Mouse (Mus musculus) lung, postnatal 36 days (tissue): ENCODE results near the gene AW011738.

Experiments
- DNase-seq: peaks from one replicate; pipeline ENCODE4 v3.0.0; 2022; ENCODE audit warnings: mixed read lengths

Gene AW011738

DNA sequence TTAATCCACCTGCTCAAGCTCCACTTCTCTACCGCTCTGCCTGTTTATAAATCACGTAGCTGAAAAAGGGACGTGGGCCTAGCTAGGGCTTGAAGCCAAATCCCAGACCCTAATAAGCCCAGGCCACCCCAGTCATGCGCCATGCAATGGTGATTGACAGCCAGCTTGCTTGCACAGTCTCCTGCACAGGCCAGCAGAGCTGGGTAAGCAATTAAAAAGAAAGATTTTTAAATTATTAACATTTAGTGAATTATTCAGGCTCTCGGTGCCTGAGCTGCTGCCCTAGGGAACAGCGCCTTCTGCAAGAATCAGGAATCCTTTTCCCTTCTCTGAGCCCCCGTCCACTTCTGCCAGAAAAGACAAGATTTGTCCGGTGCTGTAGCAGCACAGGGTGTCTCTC lies 48.0 kb downstream of the AW011738 start:
- DNase-seq: no peak

DNA sequence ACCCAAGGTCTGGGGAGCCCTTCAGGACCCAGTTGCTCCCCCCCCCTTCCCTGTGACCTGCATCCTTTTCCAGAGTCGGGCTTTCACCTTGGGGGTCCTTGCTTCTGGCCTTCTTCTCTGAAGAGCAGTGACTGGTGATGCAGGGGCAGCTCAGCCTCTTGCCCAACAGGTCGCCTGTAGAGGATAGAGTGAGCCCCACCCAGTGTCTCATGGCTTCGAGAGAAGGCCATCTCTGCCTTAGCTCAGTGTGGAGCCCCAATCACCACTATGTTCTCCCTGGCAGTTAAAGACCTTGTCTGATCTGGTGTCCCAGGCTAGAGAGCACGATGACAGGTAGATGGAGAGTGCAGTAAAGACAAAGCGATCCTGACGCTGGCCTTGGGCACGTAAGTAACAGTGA lies 49.0 kb downstream of the AW011738 start:
- no peak for DNase-seq

DNA sequence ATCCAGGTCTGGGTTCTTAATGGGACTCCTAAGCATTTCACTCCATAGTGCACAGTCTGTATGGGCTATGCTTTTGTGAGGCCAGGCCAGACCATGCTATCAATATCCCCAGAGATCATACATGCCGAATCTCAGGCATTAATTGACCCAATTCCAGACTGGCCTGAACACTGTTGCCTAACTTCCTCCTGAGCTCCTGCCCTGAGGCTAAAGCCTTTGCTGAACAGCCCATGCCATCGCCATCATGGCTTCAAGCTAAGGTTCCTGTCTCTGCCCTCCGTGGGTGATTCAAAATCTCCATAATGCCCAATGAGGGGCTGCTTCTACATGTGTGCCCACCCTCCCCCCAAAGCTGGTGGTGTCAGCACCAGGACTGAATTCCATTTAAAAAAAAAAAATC lies 49.5 kb downstream of the AW011738 start:
- no peak for DNase-seq

DNA sequence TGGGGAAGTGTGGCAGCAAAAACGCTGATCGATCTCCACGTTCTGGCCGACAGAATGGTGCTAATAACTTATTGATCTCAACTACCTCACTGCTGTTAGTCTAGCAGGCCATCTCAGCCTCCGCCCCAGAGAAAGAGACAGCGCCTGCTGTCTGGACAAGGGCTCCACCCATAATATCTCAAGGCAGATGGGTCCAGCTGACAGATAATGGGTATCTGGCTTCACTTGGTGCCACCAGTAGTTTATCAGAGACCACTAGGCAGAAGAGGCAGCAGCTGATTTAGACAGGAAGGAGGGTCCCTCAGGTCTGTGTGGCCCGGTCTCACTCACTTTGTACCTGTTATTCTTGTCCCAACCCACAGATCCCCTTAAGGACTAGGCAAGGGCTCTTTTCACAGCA lies 49.9 kb downstream of the AW011738 start:
- no peak for DNase-seq

DNA sequence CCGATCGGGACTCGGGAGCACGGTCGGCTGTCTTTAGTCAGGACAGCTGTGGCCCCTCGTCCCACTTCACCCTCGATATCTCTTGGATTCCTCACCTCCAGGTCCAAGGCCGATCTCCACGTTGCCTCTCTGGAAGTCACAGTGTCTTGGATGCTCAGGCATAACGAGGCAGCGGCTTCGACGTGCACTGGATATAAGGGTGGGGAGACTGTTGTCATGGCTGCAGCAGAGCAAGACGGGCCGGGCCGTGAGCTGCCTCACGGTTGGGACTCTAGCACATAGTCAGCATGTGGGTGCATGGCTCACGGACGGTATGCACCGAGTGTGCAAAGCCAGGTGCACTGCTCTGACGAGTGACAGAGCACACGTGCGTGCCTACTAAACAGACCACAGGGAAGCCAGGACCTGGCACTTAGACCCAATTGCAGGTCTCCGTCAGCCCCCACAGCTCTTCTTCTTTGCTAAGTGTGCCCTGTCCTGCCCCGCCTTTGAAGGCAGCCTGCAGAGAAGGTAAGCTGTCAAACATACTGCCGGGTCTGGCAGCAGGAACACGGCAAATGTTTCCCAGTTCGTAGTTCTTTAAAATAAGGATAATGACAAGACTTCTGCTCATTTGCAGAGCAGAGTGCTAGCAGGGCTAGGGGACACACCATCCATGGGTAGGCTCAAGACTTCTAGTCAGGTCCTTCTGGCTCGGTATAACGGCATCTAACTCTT lies 51.4 kb downstream of the AW011738 start:
- no peak for DNase-seq
